Mouse (Mus musculus) neural tube, embryonic 13.5 days (tissue): ENCODE measurements around the gene Tbxas1. TPM values are rescaled to one million over a fixed set of nuclear protein-coding genes. Genes with fewer than 3 reads are reported as not detected.

Experiments used
- ATAC-seq: fragments of 200-750 bp; cut with Nextera tagmentation; 2 replicates; pipeline ENCODE4 v1.8.0; 2017; ENCODE audit warnings: low read depth, mild to moderate bottlenecking, moderate TSS enrichment, moderate library complexity
- H3K27ac ChIP-seq: fragments of 300-500 bp; sonication (generic); replicated peaks from 2 replicates; pipeline ENCODE4 v1.5.1; 2015; ENCODE audit warnings: moderate library complexity, mild to moderate bottlenecking, inconsistent platforms
- H3K27me3 ChIP-seq: fragments of 300-500 bp; sonication (generic); 2 replicates; pipeline ENCODE4 v1.6.1; 2015; ENCODE audit warnings: mild to moderate bottlenecking, inconsistent platforms
- H3K36me3 ChIP-seq: fragments of 300-500 bp; sonication (generic); 2 replicates; pipeline ENCODE4 v1.6.1; 2015; ENCODE audit warnings: mild to moderate bottlenecking, inconsistent platforms
- H3K4me1 ChIP-seq: fragments of 300-500 bp; sonication (generic); replicated peaks from 2 replicates; pipeline ENCODE4 v1.6.1; 2015; ENCODE audit warnings: inconsistent platforms
- H3K4me2 ChIP-seq: fragments of 300-500 bp; sonication (generic); 2 replicates; pipeline ENCODE4 v1.6.1; 2015; ENCODE audit warnings: inconsistent platforms, mild to moderate bottlenecking, moderate library complexity
- H3K4me3 ChIP-seq: fragments of 300-500 bp; sonication (generic); 2 replicates; pipeline ENCODE4 v1.5.1; 2015; ENCODE audit warnings: mild to moderate bottlenecking, inconsistent platforms
- H3K9ac ChIP-seq: fragments of 300-500 bp; sonication (generic); 2 replicates; pipeline ENCODE4 v1.6.1; 2015; ENCODE audit warnings: moderate library complexity, mild to moderate bottlenecking, inconsistent platforms
- H3K9me3 ChIP-seq: fragments of 300-500 bp; sonication (generic); 2 replicates; pipeline ENCODE4 v1.6.1; 2016; ENCODE audit warnings: inconsistent platforms
- WGBS: fragments of 180-500 bp; shearing (Covaris S2); methylation state at CpG from one replicate; pipeline ENCODE4 v1.1.7; 2015; 5-methylcytosine and 5-hydroxymethylcytosine counted together
- polyA plus RNA-seq: library from polyadenylated mRNA; unstranded; fragments of >200 nt; fragmentation: Nextera tagmentation; extraction: Ambion mirVana; gene quantifications from 2 replicates; pipeline ENCODE4 v1.2.1, GENCODE M21; 2015

The Tbxas1 gene
- polyA plus RNA-seq, 1 experiment from 2014 or later, result 2.5 TPM

DNA sequence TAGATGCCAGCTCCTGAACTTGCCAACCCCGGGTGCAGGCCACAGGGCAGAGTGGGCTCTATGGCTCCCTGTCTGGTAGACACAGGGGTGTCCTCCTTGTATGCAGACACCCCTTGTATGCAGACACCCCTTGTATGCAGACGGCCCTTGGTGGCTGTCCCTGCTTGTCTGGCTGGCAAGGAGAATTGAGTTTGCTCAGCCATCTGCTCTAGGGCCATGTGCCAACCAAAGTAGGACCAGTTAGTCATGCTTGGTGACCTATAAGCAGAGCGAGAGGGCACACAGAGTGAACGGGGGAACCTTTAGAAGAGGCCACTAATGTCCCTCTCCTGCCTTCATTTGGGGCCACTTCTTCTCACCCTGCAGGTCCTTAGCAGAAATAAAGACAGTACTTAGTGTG is 177.4 kb downstream of the Tbxas1 start:
- Histone ChIP-seq H3K9ac (no peak overlapping the region), H3K4me3 (no peak overlapping the region), H3K4me1 (peaks cover 25% of the 10 kb centered on the region), H3K27me3 (no peaks in the 10 kb centered on the region), H3K36me3 (no peaks in the 10 kb centered on the region), H3K9me3 (no peaks in the 10 kb centered on the region), H3K4me2 (no peak overlapping the region), H3K27ac (no peak overlapping the region)
- no peak for ATAC-seq
- WGBS, result 77% methylated on average over 4 of the region's 4 CpGs

- H3K4me3 ChIP-seq, result no peak overlapping the region
- peak; percentile 61 for ATAC-seq
- 35% methylated on average over 13 of the region's 13 CpGs for WGBS
- no peak overlapping the region for H3K4me2 ChIP-seq
- H3K36me3 ChIP-seq, result no peaks in the 10 kb centered on the region
- H3K9me3 ChIP-seq, result no peaks in the 10 kb centered on the region
- no peaks in the 10 kb centered on the region for H3K27me3 ChIP-seq
- H3K27ac ChIP-seq, result peak overlapping the region; percentile 82
- peaks cover 27% of the 10 kb centered on the region for H3K4me1 ChIP-seq
- H3K9ac ChIP-seq, result no peak overlapping the region
Observed at GRCm38 (mm10) chr6:39054206-39054864, 179.1 kb downstream of the Tbxas1 start.

DNA sequence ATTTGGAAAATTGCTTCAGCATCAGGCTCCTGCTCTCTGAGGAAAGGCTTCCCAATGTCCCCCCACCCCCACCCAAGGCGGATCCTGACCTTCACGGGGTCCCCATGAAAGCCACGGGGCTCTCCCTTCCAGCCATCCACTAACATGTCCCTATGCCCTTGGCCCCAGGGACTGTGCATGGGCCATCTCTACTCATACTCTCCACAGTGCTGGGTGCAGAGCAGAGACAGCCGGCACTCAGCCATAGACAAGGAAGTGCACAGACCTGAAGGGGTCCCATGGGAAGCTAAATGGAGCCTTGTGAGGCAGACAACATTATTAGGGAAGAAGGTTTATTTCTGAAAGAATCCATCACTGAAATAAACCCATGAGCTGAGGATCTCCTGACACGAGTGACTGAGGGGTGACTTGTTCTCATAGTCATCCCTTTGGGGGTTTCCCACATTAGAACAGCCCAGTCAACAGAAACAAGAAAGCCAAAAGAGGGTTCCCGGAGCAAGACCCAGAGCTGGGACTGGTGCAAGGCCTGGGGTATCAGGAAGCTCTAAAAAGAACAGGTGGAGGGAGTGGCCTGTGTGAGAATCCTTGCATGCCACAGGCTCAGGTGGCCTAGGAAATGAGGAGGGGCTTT is 179.8 kb downstream of the Tbxas1 start:
- ATAC-seq, result peak; percentile 70
- H3K9me3 ChIP-seq, result no peaks in the 10 kb centered on the region
- WGBS, result 46% methylated on average over 6 of the region's 6 CpGs
- H3K4me2 ChIP-seq, result no peak overlapping the region
- peak overlapping the region; percentile 82 for H3K27ac ChIP-seq
- H3K36me3 ChIP-seq, result no peaks in the 10 kb centered on the region
- no peak overlapping the region for H3K4me3 ChIP-seq
- H3K4me1 ChIP-seq, result peaks cover 29% of the 10 kb centered on the region
- no peak overlapping the region for H3K9ac ChIP-seq
- no peaks in the 10 kb centered on the region for H3K27me3 ChIP-seq

- 53% methylated on average over 7 of the region's 7 CpGs for WGBS
- no peak for ATAC-seq
Observed at GRCm38 (mm10) chr6:39055831-39056261, 180.6 kb downstream of the Tbxas1 start.

DNA sequence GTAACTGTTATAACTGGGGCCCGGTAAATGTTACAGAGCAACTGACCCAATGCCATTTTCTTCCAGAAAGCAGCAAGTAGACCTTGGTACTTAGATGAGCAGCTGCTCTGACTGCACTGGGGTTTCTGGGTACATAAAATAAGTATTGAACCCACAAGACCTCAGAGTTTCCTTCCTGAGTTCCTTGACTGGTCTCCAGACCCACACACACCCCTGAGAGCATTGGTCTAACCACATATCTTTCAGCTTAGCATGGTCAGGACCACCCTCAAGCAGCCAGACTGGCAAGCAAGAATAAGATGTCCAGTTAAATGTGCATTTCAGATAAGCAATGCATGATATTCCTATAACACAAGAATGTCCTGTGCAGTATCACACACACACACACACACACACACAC is 182.0 kb downstream of the Tbxas1 start:
- H3K4me1 ChIP-seq, result peaks cover 45% of the 10 kb centered on the region
- 91% methylated on average over 1 of the region's 1 CpGs for WGBS
- no peak for ATAC-seq
- H3K4me3 ChIP-seq, result no peak overlapping the region
- no peak overlapping the region for H3K27ac ChIP-seq
- H3K4me2 ChIP-seq, result no peak overlapping the region
- H3K27me3 ChIP-seq, result no peaks in the 10 kb centered on the region
- no peak overlapping the region for H3K9ac ChIP-seq
- no peaks in the 10 kb centered on the region for H3K9me3 ChIP-seq
- H3K36me3 ChIP-seq, result no peaks in the 10 kb centered on the region

More at GRCm38 (mm10) chr6:39055831-39056261, 180.6 kb downstream of the Tbxas1 start:
- no peaks in the 10 kb centered on the region for H3K9me3 ChIP-seq
- H3K27ac ChIP-seq, result peak overlapping the region; percentile 82; the same call in 1 of the 2 replicates
- no peaks in the 10 kb centered on the region for H3K36me3 ChIP-seq
- no peak overlapping the region for H3K4me2 ChIP-seq
- no peak overlapping the region for H3K4me3 ChIP-seq
- no peak overlapping the region for H3K9ac ChIP-seq
- peaks cover 35% of the 10 kb centered on the region for H3K4me1 ChIP-seq
- H3K27me3 ChIP-seq, result no peaks in the 10 kb centered on the region

- WGBS, result 59% methylated on average over 3 of the region's 3 CpGs
- no peak for ATAC-seq
- H3K27me3 ChIP-seq, result no peaks in the 10 kb centered on the region
Observed at GRCm38 (mm10) chr6:39058389-39058788, 183.2 kb downstream of the Tbxas1 start.

GRCm38 (mm10) chr6:39058936-39059335 is 183.7 kb downstream of the Tbxas1 start:
- Histone ChIP-seq H3K9ac (no peak overlapping the region), H3K4me3 (no peak overlapping the region), H3K4me2 (no peak overlapping the region), H3K4me1 (peaks cover 43% of the 10 kb centered on the region), H3K9me3 (no peaks in the 10 kb centered on the region), H3K27ac (no peak overlapping the region), H3K36me3 (no peaks in the 10 kb centered on the region), H3K27me3 (no peaks in the 10 kb centered on the region)
- 58% methylated on average over 3 of the region's 3 CpGs for WGBS
- ATAC-seq, result no peak

More at GRCm38 (mm10) chr6:39058389-39058788, 183.2 kb downstream of the Tbxas1 start:
- Histone ChIP-seq H3K4me3 (no peak overlapping the region), H3K4me1 (peaks cover 45% of the 10 kb centered on the region), H3K9me3 (no peaks in the 10 kb centered on the region), H3K9ac (no peak overlapping the region), H3K4me2 (no peak overlapping the region), H3K36me3 (no peaks in the 10 kb centered on the region), H3K27ac (no peak overlapping the region)

- H3K9ac ChIP-seq, result no peak overlapping the region
- H3K27me3 ChIP-seq, result no peaks in the 10 kb centered on the region
- H3K27ac ChIP-seq, result peak overlapping the region; percentile 85; the same call in 1 of the 2 replicates
- no peak for ATAC-seq
- H3K9me3 ChIP-seq, result no peaks in the 10 kb centered on the region
- peaks cover 35% of the 10 kb centered on the region for H3K4me1 ChIP-seq
- no peaks in the 10 kb centered on the region for H3K36me3 ChIP-seq
- no peak overlapping the region for H3K4me3 ChIP-seq
- WGBS, result 84% methylated on average over 12 of the region's 12 CpGs
- no peak overlapping the region for H3K4me2 ChIP-seq
Observed at GRCm38 (mm10) chr6:39059547-39060497, 184.6 kb downstream of the Tbxas1 start.

- no peak overlapping the region for H3K4me3 ChIP-seq
Observed at GRCm38 (mm10) chr6:39061180-39061579, 186.0 kb downstream of the Tbxas1 start.

DNA sequence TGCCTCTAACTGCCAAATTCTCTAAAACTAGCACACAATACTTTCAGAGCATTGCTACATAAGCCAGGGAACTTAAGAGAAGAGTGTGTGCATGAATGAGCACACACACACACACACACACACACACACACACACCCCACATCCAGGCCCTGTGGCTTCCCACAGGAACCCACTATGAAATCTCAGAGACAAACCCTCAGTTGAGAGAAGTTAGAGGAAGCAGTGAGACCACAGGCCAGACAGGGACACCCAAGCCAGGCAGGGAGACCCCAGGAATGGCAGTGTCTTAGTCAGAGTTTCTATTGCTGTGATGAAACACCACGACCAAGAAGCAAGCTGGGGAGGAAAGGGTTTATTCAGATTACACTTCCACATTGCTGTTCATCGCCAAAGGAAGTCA is 188.3 kb downstream of the Tbxas1 start:
- Histone ChIP-seq H3K4me2 (no peak overlapping the region), H3K4me3 (no peak overlapping the region), H3K27ac (no peak overlapping the region), H3K4me1 (peaks cover 27% of the 10 kb centered on the region), H3K36me3 (no peaks in the 10 kb centered on the region), H3K9ac (no peak overlapping the region), H3K27me3 (no peaks in the 10 kb centered on the region), H3K9me3 (no peaks in the 10 kb centered on the region)
- no peak for ATAC-seq
- WGBS, result 71% methylated on average over 2 of the region's 2 CpGs

More at GRCm38 (mm10) chr6:39061180-39061579, 186.0 kb downstream of the Tbxas1 start:
- peak; percentile 71 for ATAC-seq
- Histone ChIP-seq H3K4me1 (peaks cover 21% of the 10 kb centered on the region), H3K27ac (peak overlapping the region; percentile 85), H3K9ac (peak overlapping the region; percentile 17; the same call in 1 of the 2 replicates), H3K27me3 (no peaks in the 10 kb centered on the region), H3K4me2 (no peak overlapping the region), H3K9me3 (no peaks in the 10 kb centered on the region), H3K36me3 (no peaks in the 10 kb centered on the region)
- 16% methylated on average over 4 of the region's 4 CpGs for WGBS

DNA sequence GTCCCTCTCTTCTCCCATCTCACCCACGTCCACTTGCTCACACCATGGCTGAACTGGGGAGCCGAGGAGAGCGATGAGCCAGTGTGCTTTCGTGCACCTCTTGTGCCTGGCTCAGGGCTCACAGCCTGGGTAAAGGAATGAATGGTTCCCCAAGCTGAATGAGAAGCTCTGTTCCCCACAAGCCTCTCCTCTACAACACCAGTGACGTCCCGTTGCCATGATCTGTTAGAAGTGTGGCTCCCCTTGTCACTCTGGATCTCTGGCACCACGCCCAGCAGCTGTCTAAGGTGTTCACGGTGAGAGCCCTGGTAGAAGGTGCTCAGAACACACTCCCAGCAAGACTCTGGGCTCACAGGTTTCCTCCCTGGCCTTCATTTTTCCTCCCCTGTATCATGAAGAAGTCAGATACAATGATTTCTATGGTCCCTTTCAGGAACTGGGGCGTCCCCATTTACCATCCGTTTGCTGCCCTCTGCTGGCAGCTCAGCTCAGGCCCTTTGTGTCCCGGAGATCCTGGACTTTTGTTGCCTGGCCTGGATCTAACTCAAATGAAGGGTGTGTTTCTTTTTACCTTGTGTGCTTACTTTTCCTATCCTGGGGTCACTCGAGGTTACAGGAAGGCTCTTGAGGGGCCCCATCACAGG is 191.9 kb downstream of the Tbxas1 start:
- H3K9me3 ChIP-seq, result no peaks in the 10 kb centered on the region
- peak overlapping the region; percentile 67 for H3K27ac ChIP-seq
- WGBS, result 50% methylated on average over 12 of the region's 12 CpGs
- peak; percentile 84 for ATAC-seq
- H3K9ac ChIP-seq, result no peak overlapping the region
- H3K4me2 ChIP-seq, result no peak overlapping the region
- H3K27me3 ChIP-seq, result no peaks in the 10 kb centered on the region
- H3K4me1 ChIP-seq, result 0 out of 2 replicates have a peak, but pooled peaks cover 7% of the 10 kb centered on the region
- no peaks in the 10 kb centered on the region for H3K36me3 ChIP-seq
- no peak overlapping the region for H3K4me3 ChIP-seq
